Mouse (Mus musculus): ENCODE measurements around the gene Cnr2.

The Cnr2 gene

DNA sequence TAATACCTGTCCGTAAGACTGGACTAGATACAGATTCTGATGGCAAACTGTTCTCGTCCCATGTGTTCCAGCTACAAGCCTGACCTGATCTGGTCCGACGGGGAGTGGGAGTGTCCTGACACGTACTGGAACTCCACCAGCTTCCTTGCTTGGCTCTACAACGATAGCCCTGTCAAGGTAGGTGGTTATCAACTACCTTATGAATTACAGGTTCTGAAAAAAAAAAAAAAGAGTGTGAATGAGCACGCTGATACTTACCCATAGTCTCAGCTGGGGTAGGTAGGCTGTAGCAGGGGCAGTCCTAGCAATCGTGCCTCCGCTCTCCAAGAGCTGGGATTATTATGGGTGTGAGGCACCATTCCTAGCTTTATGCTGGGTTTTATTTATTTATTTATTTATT, 34.6 kb downstream of the Cnr2 start:
- TF ChIP-seq GATA4 (IDR thresholded peaks at IDR 0.05; ENCODE audit: insufficient replicate concordance, low read length): no peak

DNA sequence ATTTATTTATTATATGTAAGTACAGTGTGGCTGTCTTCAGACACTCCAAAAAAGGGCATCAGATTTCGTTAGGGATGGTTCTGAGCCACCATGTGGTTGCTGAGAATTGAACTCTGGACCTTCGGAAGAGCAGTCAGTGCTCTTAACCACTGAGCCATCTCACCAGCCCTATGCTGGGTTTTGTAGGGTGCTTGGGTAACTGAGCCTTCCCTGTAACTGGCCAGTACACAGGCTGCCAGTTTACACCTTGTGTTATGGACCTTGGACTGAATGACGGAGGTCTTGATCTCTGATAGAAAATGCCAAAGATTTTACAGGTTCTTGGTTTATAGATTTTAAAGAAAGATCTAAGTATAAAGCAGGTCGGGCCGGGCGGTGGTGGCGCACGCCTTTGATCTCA, 35.0 kb downstream of the Cnr2 start:
- TF ChIP-seq GATA4 (IDR thresholded peaks at IDR 0.05; ENCODE audit: insufficient replicate concordance, low read length): no peak

- TF ChIP-seq GATA4 (IDR thresholded peaks at IDR 0.05; ENCODE audit: insufficient replicate concordance, low read length): no peak
These were observed 36.6 kb downstream of the Cnr2 start for GRCm38 (mm10) chr4:135931832-135932231.

GRCm38 (mm10) chr4:135934708-135935500, 39.7 kb downstream of the Cnr2 start:
- TF ChIP-seq GATA4 (IDR thresholded peaks at IDR 0.05; ENCODE audit: insufficient replicate concordance, low read length): no peak

- TF ChIP-seq GATA4 (IDR thresholded peaks at IDR 0.05; ENCODE audit: insufficient replicate concordance, low read length): no peak
These were observed 40.3 kb downstream of the Cnr2 start for GRCm38 (mm10) chr4:135935502-135935901.

DNA sequence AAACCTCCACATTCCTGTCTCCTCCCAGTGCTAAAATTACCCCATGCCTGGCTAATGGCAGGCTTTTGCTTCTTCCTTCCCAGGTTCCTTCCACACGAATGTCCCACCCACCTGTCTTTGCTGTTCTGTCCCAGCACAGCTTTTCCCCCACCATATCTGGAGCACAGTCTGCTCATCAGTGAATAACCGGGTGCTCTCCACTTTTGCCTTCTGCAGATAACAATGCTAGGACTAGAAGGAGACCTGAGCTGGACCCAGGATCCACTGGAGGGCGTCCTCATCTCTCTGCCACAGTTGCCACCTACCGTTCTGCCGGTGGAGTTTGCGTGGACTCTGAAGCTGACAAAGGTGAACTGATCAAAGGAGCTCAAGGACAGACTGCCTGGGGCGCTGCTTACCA, 43.7 kb downstream of the Cnr2 start:
- no peak for TF ChIP-seq GATA4 (IDR thresholded peaks at IDR 0.05; ENCODE audit: insufficient replicate concordance, low read length)

- TF ChIP-seq GATA4 (IDR thresholded peaks at IDR 0.05; ENCODE audit: insufficient replicate concordance, low read length): no peak
These were observed 47.0 kb downstream of the Cnr2 start for GRCm38 (mm10) chr4:135942193-135942592.

GRCm38 (mm10) chr4:135943389-135943788, 48.2 kb downstream of the Cnr2 start:
- TF ChIP-seq GATA4 (IDR thresholded peaks at IDR 0.05; ENCODE audit: insufficient replicate concordance, low read length): peak; percentile 35; the same call in 1 of the 2 replicates

DNA sequence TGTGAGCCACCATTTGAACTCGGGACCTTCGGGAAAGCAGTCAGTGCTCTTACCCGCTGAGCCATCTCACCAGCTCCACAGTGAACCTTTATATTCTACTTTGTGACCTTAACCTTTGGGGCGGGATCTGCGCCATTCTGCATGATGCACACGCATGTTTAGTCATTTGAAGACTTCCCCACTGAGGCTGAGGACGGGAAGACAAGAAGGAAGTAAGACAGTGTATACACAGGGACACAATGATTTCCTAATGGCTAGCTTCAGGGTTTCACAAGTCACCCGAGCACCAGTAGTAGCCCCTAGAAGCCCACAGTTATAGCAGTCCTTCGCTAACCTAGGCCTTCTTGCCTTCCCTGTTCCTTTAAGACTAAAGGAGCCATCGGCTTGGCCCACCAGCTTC, 50.5 kb downstream of the Cnr2 start:
- TF ChIP-seq GATA4 (IDR thresholded peaks at IDR 0.05; ENCODE audit: insufficient replicate concordance, low read length): no peak

GRCm38 (mm10) chr4:135946278-135946658, 51.1 kb downstream of the Cnr2 start, which contains the start of gene Hmgcl:
Gene Hmgcl, plus strand, starts transcription at chr4:135946448.
- no peak for TF ChIP-seq GATA4 (IDR thresholded peaks at IDR 0.05; ENCODE audit: insufficient replicate concordance, low read length)

GRCm38 (mm10) chr4:135946659-135947301, 51.6 kb downstream of the Cnr2 start:
- no peak for TF ChIP-seq GATA4 (IDR thresholded peaks at IDR 0.05; ENCODE audit: insufficient replicate concordance, low read length)

- no peak for TF ChIP-seq GATA4 (IDR thresholded peaks at IDR 0.05; ENCODE audit: insufficient replicate concordance, low read length)
These were observed 52.9 kb downstream of the Cnr2 start for GRCm38 (mm10) chr4:135948142-135948541.

DNA sequence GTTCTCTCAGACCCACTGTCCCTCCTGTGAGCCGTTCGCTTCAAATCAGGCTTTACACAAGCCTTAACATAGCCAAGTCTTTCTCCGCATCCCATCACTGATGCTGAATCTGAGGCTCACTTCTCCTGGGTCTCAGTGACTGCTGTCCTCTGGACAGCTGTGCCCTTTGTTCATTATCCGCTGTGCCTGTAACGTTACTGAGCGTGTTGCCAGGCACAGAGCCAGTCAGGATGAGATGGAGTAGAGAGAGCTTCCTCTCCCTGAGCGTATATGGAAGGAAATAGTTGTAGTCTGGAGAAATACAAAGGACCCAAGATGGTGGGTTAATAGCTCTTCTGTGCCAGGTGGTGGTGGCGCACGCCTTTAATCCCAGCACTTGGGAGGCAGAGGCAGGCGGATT, 54.3 kb downstream of the Cnr2 start:
- TF ChIP-seq GATA4 (IDR thresholded peaks at IDR 0.05; ENCODE audit: insufficient replicate concordance, low read length): no peak

DNA sequence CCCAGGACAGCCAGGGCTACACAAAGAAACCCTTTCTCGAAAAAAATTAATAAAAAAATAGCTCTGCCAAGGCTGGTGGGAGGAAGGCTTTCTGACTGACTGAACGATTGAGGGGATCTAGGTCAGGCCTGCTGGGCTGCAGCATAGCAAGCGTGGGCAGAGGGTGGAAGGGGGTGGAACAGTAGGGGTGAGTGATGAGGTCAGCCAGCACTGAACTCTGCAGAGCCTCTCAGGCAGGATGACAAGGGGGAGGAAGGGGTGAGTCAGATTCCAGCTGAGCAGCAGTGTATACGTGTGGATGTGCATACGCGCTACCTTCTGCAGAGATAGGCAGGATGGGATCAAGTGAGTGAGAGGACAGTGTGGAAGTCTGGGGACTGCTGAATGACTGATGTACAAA, 54.7 kb downstream of the Cnr2 start:
- TF ChIP-seq GATA4 (IDR thresholded peaks at IDR 0.05; ENCODE audit: insufficient replicate concordance, low read length): no peak

- no peak for TF ChIP-seq GATA4 (IDR thresholded peaks at IDR 0.05; ENCODE audit: insufficient replicate concordance, low read length)
These were observed 55.2 kb downstream of the Cnr2 start for GRCm38 (mm10) chr4:135950365-135950764.

DNA sequence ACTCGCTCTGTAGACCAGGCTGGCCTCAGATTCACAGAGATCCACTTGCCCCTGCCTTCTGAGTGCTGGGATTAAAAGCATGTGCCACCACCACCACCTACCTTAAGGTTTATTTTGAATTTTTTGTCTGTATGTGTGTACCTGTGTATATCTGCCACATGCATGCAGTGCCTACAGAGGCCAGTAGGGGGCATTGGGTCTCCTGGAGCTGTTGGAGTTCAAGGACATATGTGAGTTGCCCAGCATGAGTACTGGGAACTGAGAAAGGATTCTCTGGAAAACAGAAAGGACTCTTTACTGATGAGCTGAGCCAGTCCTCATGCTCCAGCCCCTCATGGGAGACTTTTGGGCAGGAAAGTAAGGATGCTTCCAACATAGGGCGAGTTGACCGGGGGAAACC, 56.3 kb downstream of the Cnr2 start:
- TF ChIP-seq GATA4 (IDR thresholded peaks at IDR 0.05; ENCODE audit: insufficient replicate concordance, low read length): no peak

All from liver, adult (tissue).